Mouse (Mus musculus) G1E-ER4 (cell line): ENCODE results near the gene Ptprf. TPM values are rescaled to one million over a fixed set of nuclear protein-coding genes. Genes with fewer than 3 reads are reported as not detected.

Source experiments
- GATA1 ChIP-seq: IDR thresholded peaks from one replicate; pipeline ENCODE4 v1.8.0; 2012; ENCODE audit warnings: low read length, inconsistent platforms
- polyA plus RNA-seq: library from polyadenylated mRNA; stranded (reverse); fragments of >175 nt; gene quantifications from 2 replicates; pipeline ENCODE4 v1.2.3, GENCODE M21; 2012

Ptprf gene
- polyA plus RNA-seq, 1 experiment: not detected

DNA sequence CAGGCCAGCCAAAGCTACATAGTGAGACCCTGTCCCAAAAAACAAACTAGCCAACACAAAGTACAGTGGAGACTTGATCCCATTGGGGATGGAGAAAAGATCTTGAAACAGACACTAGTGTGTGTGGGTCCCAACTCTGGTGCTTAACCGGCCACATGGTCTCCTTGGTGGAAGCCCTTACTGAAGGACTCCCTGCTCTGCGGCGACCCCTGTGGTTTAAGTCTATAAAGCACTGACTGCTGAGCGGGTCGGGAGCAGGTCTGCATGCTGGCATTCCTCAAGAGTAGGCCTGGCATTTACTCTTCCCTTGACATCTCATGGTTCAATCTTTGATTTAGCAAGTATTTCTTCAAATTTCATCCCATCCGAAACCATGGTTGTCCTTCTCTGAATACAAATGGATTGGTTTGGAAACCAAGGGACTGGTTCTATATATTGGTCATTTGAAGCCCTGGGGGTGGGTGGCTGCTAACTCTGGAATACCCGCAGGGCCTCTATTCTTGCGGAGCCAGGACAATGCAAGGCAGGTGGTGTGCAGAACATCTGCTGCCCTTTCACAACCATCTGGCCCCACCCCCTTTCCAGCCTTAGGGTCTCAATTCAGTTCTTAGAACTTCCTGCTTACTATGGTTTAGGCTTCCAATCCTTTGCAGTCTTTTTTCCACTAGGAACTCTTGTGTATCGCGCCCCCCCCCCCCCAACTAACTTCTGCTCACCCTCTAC is 84.1 kb downstream of the Ptprf start:
- no peak for TF ChIP-seq GATA1

DNA sequence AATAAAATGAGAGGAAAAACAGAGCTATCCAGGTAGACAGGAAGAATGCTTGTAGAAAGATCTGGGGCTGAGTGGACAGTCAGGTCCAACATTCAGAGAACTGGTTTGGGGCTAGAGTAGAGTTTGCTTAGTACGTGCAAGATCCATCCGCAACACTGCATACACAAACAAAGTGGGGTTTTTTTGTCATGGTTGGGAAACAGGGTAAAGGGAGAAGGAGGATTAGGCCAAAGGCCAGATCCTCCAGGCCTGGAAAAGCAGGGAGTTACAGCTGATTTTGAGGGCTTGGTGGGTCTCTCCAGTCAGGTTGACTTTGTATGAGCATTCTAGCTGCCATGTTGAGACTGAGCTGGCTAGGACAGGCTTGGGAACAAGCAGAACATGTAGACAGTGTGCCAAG is 85.3 kb downstream of the Ptprf start:
- TF ChIP-seq GATA1: no peak

DNA sequence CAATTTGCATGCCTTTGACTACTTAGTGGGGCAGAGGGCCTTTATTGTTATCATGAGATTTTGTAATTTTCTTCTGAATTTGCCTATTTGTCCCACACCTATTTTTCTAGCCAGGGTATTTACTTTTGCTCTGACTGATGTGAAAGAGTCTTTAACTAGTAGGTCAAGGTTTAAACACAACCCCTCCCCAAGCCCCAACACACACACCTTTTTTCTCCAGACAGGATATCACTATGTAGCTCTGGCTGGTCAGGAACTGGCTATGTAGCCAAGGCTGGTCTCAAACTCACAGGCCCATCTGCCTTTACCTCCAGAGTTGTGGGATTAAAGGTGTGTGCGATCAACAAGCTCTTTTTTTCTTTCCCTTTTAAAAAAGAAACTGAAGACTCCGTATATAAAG is 92.1 kb downstream of the Ptprf start:
- TF ChIP-seq GATA1: no peak

DNA sequence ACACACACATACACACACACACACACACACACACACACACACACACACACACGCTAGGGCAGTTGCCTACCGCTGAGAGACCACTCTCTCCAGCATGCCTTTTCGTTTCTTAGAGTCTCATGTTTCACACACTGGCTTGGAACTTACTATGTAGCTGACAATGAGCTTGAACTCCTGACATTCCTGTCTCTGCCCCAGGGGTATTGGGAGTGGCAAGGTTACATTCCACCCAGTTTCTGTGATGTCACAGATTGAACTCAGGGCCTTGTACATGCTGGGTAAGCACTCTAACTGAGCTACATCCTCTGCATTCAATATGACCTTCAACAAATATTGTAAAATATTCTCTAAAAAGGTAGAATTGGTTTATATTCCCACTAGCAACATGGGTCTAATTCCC is 92.6 kb downstream of the Ptprf start:
- TF ChIP-seq GATA1: no peak

DNA sequence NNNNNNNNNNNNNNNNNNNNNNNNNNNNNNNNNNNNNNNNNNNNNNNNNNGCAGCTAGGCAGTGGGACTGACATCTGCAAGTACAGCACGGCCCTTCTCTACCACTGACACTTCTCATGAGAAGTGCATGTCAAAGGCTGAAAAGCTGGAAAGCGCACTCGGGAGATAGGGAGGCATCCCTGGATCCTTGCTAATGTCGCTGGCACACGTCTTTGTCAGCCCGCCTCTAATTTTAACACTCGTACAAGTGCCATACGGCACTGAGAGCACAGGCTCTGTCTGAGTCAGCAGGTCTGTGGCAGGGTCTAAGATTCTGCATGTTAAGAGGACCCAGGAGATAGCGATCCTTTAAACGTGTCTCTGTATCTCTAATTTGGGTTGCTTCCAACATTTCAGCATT is 95.0 kb downstream of the Ptprf start:
- TF ChIP-seq GATA1: no peak

DNA sequence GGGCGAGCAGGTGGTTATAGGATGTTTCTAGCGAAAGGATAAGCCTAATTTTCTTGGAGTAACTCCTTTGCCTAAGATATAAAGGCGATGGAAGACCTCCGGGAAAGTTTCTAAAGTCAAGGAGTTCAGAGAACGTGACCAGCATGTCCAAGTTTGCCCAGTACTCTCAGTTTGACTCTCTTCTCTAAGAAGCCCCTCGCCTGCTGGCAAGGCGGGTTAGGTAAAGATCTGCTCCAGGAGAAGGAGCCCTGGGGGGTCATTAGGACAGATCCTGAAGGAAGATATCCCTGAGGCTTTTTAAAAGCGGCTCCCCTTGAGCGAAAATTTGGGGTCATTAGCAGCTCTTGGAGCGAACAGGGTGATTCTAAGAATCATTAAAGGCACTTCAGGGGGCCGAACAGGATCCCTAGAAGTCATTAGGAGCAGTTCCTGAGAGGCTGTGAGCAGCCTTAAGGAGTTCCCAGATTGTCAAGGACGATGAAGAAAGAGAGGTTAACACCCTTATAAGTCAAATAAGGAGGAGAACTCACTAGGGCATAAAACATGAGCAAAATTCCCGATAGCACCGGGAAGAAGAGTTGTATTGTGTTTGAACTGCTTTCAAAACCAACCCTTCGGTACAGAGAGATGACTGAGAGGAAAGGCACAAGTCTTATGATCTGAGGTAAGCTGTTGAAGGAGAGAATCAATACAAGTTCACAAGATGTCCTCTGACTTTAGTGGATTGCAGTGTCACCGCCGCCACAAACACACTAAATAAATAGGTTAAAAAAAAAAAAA is 110.7 kb downstream of the Ptprf start:
- no peak for TF ChIP-seq GATA1

DNA sequence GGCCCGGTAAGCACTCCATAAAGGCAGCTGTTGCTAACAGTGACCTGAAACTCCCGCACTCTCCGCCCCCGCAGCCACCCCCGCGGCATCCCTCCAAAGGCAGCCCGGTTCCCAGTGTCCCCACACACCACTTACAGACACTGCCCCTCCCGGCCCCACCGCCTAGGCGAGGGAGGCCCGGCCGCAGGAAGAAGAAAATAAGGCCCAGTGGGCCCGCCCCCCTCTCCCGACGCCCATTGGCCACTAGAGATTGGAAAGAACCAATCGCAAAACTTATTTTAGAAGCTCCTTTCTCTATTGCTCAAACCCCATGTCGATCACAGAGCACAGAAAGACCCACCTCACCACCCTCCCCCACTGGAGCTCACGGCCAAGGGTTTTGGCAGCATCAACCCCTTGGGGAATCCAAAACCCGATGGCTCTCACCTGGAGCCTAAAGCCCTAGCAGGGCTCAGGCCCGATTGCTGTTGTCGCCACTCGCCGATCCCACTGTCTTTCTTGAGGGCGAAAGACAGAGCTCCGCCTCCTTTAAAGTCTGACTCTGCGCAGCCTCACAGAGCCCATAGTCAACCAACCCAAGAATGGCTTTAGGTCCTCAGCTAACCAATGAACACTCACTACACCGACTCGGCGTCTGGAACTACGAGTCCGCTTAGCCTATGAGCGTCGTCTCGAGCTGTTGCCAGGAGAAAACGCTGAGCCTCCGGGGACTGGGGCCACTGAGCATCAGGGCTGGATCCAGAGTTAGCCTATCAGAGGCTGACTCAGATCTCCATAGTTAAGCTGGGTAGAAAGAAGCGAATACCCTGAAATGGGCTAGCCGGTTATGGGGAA is 111.5 kb downstream of the Ptprf start, which contains the start of gene Kdm4a:
Gene Kdm4a (minus strand): TSS at position 577 of the 834 bp plus-strand sequence.
- TF ChIP-seq GATA1: no peak

DNA sequence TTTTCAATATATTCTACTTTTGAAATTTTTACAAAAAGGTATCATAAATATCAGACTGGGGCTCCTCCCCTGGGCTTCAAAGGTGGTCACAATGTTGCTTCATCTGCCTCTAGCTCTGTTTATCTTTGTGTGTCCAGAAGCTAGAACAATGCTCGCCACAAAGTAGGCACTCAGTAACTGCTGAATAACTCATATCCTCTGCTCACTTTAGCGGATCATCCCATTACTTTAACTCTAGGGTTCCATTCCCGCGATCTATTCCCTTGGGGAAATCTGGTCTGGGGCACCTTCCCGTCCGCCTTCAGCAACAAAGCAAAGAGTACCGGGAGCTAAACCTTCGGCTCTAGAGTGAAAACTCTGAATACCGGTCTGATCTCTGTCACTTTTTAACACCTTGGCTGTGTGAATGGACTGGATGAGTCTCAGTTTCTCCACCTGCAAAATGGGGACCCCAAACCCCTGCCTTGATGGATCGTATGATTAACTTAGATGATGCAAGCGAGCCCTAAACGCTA is 112.2 kb downstream of the Ptprf start:
- TF ChIP-seq GATA1: no peak

DNA sequence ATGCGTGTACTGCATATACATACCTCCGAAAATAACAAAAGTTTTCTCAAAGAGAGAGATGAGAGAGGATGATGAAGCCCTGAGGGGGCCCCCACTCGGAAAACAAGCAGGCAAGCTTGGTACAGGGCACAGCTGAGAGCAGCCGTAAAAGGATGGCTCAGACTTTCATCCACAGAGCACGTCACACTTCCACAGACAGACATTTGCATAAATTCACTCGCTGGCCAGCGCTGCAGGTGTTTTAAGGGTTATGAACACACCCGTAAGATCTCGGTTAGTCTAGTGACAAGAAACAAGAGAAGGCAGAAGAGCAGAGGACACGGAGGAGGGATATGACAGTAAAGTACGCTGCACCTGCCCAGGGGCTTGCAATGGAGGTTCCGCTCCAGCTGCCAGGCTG is 118.7 kb downstream of the Ptprf start:
- TF ChIP-seq GATA1: no peak

DNA sequence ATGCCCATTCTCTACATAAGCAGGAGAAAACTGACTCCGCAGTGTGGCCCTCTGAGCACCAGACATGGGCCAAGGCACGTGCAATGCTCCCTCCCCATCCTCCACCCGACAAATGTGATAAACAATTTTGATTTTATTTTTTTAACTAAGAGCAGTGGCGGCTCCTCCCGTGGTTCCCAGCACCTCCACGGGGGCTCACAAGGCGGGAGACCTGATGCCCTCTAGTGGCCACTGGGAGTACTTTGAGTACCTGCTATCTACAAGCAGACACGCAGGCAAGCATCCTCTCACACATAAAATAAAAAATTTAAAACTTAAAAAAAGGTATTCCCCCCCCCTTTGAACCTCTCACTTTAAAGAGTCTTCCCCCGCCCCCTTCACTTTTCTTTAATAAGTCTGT is 120.2 kb downstream of the Ptprf start:
- no peak for TF ChIP-seq GATA1

DNA sequence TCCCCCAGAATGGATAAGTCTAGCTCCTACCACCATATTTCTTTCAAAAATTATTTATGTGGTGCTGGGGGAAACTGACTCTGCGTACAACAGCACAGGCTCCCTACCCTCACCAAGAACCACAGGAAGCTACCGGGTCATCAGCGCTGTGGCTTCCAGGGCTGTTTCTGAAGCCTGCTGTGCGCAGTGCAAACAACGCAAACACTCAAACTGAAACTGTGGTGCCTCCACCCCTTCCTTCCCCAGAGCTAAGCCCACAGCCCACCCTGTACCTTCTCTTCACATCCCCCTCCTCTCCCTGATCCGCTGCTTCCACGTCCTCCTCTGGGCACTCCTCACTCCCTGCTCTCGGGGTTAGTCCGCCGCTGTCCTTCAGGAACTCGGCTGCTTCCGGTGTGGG is 129.1 kb downstream of the Ptprf start:
- TF ChIP-seq GATA1: no peak

Other genes starting within 250 kb of the Ptprf start
- 15.6 and 19.7 TPM in 2 replicates for gene St3gal3, start 156.5 kb downstream of the Ptprf start, polyA plus RNA-seq
- gene Kdm4a, start 111.4 kb downstream of the Ptprf start, polyA plus RNA-seq: 42.0 and 42.4 TPM in 2 replicates
- 54.4 and 71.8 TPM in 2 replicates for gene Szt2, start 117.9 kb upstream of the Ptprf start, polyA plus RNA-seq
- 25.1 and 50.0 TPM in 2 replicates for gene Med8, start 117.9 kb upstream of the Ptprf start, polyA plus RNA-seq
- gene Elovl1, start 136.7 kb upstream of the Ptprf start, polyA plus RNA-seq: 101 and 108 TPM in 2 replicates
- gene Cdc20, start 145.9 kb upstream of the Ptprf start, polyA plus RNA-seq: 228 and 310 TPM in 2 replicates
- 0.12 and 0.15 TPM in 2 replicates for gene Mpl, start 166.1 kb upstream of the Ptprf start, polyA plus RNA-seq
- gene Tie1, start 198.7 kb upstream of the Ptprf start, polyA plus RNA-seq: not detected in 2 replicates
- gene 2610528J11Rik, start 235.6 kb upstream of the Ptprf start, polyA plus RNA-seq: not detected in 2 replicates